Mouse (Mus musculus): ENCODE measurements at regions not wholly inside any gene's neighbourhood (a gene's known extent, or its start where the extent isn't known, plus 50 kb on each side); places are given as distances from the start of the nearest gene placed in this dataset.

- Histone ChIP-seq H3K4me1 (ENCODE audit: control insufficient read depth, insufficient read depth, insufficient read length, low read length) (peaks cover 10% of the 10 kb centered on the region), H3K27ac (replicated peaks; ENCODE audit: low read depth, low read length) (no peak overlapping the region), H3K4me3 (ENCODE audit: insufficient read depth, low read depth, low read length) (no peak overlapping the region)
Measured at GRCm38 (mm10) chr4:55699161-55699560, 166.9 kb upstream of the Klf4 start.

- Histone ChIP-seq H3K4me3 (ENCODE audit: insufficient read depth, low read depth, low read length) (no peak overlapping the region), H3K27ac (replicated peaks; ENCODE audit: low read depth, low read length) (no peak overlapping the region), H3K4me1 (ENCODE audit: control insufficient read depth, insufficient read depth, insufficient read length, low read length) (peaks cover 10% of the 10 kb centered on the region)
Measured at GRCm38 (mm10) chr4:55697108-55697507, 164.8 kb upstream of the Klf4 start.

GRCm38 (mm10) chr4:55696428-55696827 lies 164.2 kb upstream of the Klf4 start:
- Histone ChIP-seq H3K27ac (replicated peaks; ENCODE audit: low read depth, low read length) (no peak overlapping the region), H3K4me3 (ENCODE audit: insufficient read depth, low read depth, low read length) (no peak overlapping the region), H3K4me1 (ENCODE audit: control insufficient read depth, insufficient read depth, insufficient read length, low read length) (peaks cover 10% of the 10 kb centered on the region)

GRCm38 (mm10) chr4:55695246-55695645 lies 163.0 kb upstream of the Klf4 start:
- Histone ChIP-seq H3K4me3 (ENCODE audit: insufficient read depth, low read depth, low read length) (no peak overlapping the region), H3K27ac (replicated peaks; ENCODE audit: low read depth, low read length) (no peak overlapping the region), H3K4me1 (ENCODE audit: control insufficient read depth, insufficient read depth, insufficient read length, low read length) (peaks cover 10% of the 10 kb centered on the region)

GRCm38 (mm10) chr4:55689479-55689878 lies 157.2 kb upstream of the Klf4 start:
- no peak overlapping the region for H3K4me3 ChIP-seq (ENCODE audit: insufficient read depth, low read depth, low read length)
- peak overlapping the region; percentile 93 for H3K27ac ChIP-seq (replicated peaks; ENCODE audit: low read depth, low read length)
- peaks cover 5% of the 10 kb centered on the region; the same call in 1 of the 2 replicates for H3K4me1 ChIP-seq (ENCODE audit: control insufficient read depth, insufficient read depth, insufficient read length, low read length)

GRCm38 (mm10) chr4:55686771-55687170 lies 154.5 kb upstream of the Klf4 start:
- H3K4me3 ChIP-seq (ENCODE audit: insufficient read depth, low read depth, low read length): no peak overlapping the region
- H3K4me1 ChIP-seq (ENCODE audit: control insufficient read depth, insufficient read depth, insufficient read length, low read length): peaks cover 5% of the 10 kb centered on the region; the same call in 1 of the 2 replicates
- no peak overlapping the region for H3K27ac ChIP-seq (replicated peaks; ENCODE audit: low read depth, low read length)

GRCm38 (mm10) chr4:55672288-55672687 lies 140.0 kb upstream of the Klf4 start:
- H3K4me3 ChIP-seq (ENCODE audit: insufficient read depth, low read depth, low read length): no peak overlapping the region
- H3K4me1 ChIP-seq (ENCODE audit: control insufficient read depth, insufficient read depth, insufficient read length, low read length): peaks cover 15% of the 10 kb centered on the region
- H3K27ac ChIP-seq (replicated peaks; ENCODE audit: low read depth, low read length): peak overlapping the region; percentile 99

- H3K27ac ChIP-seq (replicated peaks; ENCODE audit: low read depth, low read length): peak overlapping the region; percentile 84
- peaks cover 15% of the 10 kb centered on the region for H3K4me1 ChIP-seq (ENCODE audit: control insufficient read depth, insufficient read depth, insufficient read length, low read length)
- H3K4me3 ChIP-seq (ENCODE audit: insufficient read depth, low read depth, low read length): no peak overlapping the region
Measured at GRCm38 (mm10) chr4:55670258-55670657, 138.0 kb upstream of the Klf4 start.

GRCm38 (mm10) chr4:55664822-55665221 lies 132.6 kb upstream of the Klf4 start:
- peaks cover 7% of the 10 kb centered on the region; the same call in 1 of the 2 replicates for H3K4me1 ChIP-seq (ENCODE audit: control insufficient read depth, insufficient read depth, insufficient read length, low read length)
- no peak overlapping the region for H3K4me3 ChIP-seq (ENCODE audit: insufficient read depth, low read depth, low read length)
- no peak overlapping the region for H3K27ac ChIP-seq (replicated peaks; ENCODE audit: low read depth, low read length)

GRCm38 (mm10) chr4:55663856-55664255 lies 131.6 kb upstream of the Klf4 start:
- peaks cover 5% of the 10 kb centered on the region; the same call in 1 of the 2 replicates for H3K4me1 ChIP-seq (ENCODE audit: control insufficient read depth, insufficient read depth, insufficient read length, low read length)
- no peak overlapping the region for H3K27ac ChIP-seq (replicated peaks; ENCODE audit: low read depth, low read length)
- H3K4me3 ChIP-seq (ENCODE audit: insufficient read depth, low read depth, low read length): no peak overlapping the region

GRCm38 (mm10) chr4:55662041-55662440 lies 129.8 kb upstream of the Klf4 start:
- H3K4me1 ChIP-seq (ENCODE audit: control insufficient read depth, insufficient read depth, insufficient read length, low read length): peaks cover 4% of the 10 kb centered on the region; the same call in 1 of the 2 replicates
- no peak overlapping the region for H3K4me3 ChIP-seq (ENCODE audit: insufficient read depth, low read depth, low read length)
- peak overlapping the region; percentile 81 for H3K27ac ChIP-seq (replicated peaks; ENCODE audit: low read depth, low read length)

- Histone ChIP-seq H3K27ac (replicated peaks; ENCODE audit: low read depth, low read length) (no peak overlapping the region), H3K4me1 (ENCODE audit: control insufficient read depth, insufficient read depth, insufficient read length, low read length) (peaks cover 4% of the 10 kb centered on the region; the same call in 1 of the 2 replicates), H3K4me3 (ENCODE audit: insufficient read depth, low read depth, low read length) (no peak overlapping the region)
Measured at GRCm38 (mm10) chr4:55658904-55659303, 126.6 kb upstream of the Klf4 start.

- peaks cover 7% of the 10 kb centered on the region for H3K4me1 ChIP-seq (ENCODE audit: control insufficient read depth, insufficient read depth, insufficient read length, low read length)
Measured at GRCm38 (mm10) chr4:55655329-55655728, 123.1 kb upstream of the Klf4 start.

GRCm38 (mm10) chr4:55652628-55653027 lies 120.4 kb upstream of the Klf4 start:
- Histone ChIP-seq H3K4me1 (ENCODE audit: control insufficient read depth, insufficient read depth, insufficient read length, low read length) (peaks cover 11% of the 10 kb centered on the region), H3K27ac (replicated peaks; ENCODE audit: low read depth, low read length) (peak overlapping the region; percentile 99), H3K4me3 (ENCODE audit: insufficient read depth, low read depth, low read length) (no peak overlapping the region)

More at GRCm38 (mm10) chr4:55655329-55655728, 123.1 kb upstream of the Klf4 start:
- H3K4me3 ChIP-seq (ENCODE audit: insufficient read depth, low read depth, low read length): no peak overlapping the region
- no peak overlapping the region for H3K27ac ChIP-seq (replicated peaks; ENCODE audit: low read depth, low read length)

- Histone ChIP-seq H3K4me3 (ENCODE audit: insufficient read depth, low read depth, low read length) (peak overlapping the region; percentile 59), H3K4me1 (ENCODE audit: control insufficient read depth, insufficient read depth, insufficient read length, low read length) (peaks cover 11% of the 10 kb centered on the region), H3K27ac (replicated peaks; ENCODE audit: low read depth, low read length) (peak overlapping the region; percentile 99)
Measured at GRCm38 (mm10) chr4:55651811-55652410, 119.6 kb upstream of the Klf4 start.

- Histone ChIP-seq H3K27ac (replicated peaks; ENCODE audit: low read depth, low read length) (peak overlapping the region; percentile 100), H3K4me3 (ENCODE audit: insufficient read depth, low read depth, low read length) (peak overlapping the region; percentile 59), H3K4me1 (ENCODE audit: control insufficient read depth, insufficient read depth, insufficient read length, low read length) (peaks cover 11% of the 10 kb centered on the region)
Measured at GRCm38 (mm10) chr4:55651051-55651763, 118.9 kb upstream of the Klf4 start.
